Mouse (Mus musculus): ENCODE measurements around the gene Mettl7b.
"Not testable (repeated sequence)": the region's sequence is repeated elsewhere in the genome, so short reads cannot be mapped to it uniquely, and the experiment has no call there.

Gene Mettl7b

DNA sequence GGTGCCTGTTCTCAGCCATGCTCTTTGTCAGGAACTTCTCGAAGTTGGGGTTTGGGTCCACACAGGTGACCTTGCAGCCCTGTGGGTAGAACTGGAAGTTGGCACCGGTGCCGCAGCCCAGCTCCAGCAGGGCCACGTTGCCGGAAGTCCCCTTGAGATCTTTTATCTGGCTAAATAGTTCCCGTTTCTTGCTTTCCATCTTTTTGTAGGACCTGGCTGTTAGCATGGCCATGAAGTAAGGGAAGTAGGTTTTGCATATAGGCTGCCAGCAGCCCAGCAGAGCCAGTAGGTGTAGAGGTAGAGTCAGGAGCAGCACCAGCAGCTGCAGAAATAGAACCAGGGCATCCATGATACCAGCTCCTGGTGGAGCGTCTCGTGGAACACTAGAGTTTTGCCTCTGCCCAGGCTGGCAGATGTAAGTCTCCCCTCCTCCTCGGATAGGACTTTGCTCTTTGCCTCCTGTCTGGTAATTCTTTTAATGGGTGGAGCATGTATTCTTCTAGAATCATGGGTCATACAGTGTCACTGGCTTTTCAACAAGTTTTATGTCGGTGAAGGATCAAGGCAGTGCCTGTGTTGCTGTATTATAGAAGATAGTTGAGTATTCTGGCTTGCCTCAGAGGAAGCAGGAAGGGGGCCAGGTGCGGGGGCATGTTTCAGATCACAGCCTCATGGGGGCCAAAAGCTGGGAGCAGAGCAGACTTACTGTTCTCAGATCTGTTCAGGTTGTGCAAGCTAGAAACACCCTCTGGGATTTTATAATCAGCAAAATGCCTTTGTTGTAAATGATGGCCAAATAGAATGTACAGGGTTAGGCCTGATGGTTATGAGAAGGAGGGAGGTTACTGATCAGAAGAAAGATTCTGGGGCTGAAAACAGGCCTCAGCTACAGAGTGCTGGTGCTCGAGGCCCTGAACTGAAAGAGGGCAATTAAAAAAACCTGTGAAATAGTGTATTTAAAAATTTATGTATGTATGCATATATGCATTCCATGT is at the start of gene Mettl7b:
Mettl7b (minus strand) TSS at position 399 of the 995 bp plus-strand sequence.
- no peak for DNase-seq

DNA sequence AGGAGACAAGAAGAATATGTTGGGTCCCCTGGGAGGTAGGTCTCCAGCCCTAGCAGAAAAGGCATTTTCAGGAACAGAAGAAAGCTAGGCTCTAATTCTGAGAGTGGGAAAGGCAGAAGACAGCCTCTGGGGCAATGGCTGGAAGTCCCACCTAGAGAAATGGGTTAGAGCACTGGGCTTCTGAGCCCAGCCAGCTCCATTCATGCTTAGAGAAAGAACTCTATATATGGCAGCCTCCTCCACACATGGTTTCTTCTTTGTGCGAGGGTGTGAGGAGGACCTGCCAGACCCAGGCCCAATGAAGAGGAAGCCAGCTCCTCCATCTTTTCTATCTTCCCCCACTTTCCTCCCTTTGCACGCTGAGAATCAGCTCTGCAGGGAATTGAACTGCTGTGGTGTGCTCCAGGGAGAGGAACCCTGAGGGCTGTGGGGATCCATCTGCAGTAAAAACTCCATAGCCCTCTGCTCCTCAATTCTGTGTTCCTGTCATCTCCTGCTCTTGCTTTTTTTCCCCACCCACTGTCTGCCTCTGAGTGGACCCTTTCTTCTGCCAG is 49.6 kb upstream of the Mettl7b start, which contains the start of gene Olfr763:
Olfr763 (plus strand) TSS at position 504 of the 554 bp plus-strand sequence.
- no peak for DNase-seq

DNA sequence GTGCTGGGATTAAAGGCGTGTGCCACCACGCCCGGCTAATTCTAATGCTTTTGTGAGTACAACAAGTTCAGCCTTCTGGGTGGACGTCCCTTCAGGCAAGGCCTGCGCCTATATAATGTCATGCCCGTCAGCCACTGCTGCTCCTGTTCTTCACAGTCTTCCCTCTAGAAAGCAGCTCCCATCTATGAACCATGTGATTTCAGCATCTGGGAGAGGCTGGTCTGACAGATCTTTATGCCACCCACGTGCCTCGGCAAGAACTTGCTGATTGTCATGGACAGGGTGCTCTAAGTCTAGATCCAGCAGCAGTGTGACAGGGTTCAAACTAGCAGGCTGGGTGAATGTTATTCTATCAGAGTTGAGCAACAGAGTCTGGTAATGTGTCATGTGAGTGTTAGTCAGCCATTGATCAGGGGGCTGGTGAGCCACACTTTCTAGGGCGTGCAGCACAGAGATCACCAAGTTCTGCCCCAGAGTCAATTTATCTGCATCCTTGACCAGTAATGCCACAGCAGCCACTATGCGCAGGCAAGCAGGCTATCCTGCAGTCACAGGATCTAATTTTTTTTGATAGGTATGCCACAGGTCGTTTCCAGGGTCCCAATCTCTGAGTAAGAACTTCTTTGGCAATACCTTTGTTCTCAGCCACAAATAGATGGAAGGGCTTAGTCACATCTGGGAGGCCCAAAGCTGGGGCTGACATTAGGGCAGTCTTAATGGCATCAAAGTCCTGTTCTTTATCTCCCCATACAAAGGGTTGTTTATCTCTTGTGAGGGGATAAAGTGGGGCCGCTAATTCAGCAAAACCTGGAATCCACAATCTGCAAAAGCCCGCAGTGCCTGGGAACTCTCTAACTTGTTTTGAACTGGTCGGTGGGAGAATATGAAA is 43.5 kb upstream of the Mettl7b start:
- DNase-seq: no peak

DNA sequence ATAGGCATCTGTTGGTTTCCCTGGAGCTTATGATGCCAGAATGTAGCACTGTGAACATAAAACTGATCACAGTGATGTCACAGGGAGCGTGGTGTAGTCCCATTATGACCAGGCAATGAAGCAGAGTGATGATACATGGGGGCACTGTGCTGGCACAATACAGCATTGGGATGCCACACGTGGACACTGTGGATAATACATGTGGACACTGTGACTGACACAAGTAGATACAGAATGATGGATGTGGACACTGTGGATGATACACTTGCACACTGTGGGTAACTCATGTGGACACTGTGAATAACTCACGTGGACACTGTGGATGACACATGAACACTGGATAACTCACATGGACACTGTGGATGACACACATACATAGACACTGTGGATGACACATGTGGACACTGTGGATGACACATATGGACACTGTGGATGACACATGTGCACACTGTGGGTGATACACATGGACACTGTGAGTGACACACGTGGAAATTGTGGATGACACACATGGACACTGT is 35.8 kb upstream of the Mettl7b start:
- DNase-seq: no peak

DNA sequence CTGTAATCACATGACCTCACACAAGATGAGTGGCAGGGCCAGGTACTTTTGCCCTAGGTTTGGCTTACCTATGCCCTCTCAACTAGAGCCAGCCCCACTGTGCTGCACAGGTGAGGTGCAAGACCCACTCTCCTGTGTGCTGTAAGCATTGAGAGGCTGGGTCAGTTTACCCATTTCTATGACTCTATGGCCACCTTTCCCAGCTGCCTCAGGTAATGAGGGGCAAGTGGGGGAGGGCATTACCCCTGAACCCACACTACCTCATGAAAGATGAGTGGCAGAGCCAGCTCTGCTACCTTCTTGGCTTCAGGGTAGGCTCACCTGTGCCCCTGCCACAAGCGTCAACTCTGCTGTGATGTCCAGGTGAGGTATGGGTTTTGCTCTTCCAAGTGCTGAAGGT is 35.0 kb upstream of the Mettl7b start:
- no peak for DNase-seq

DNA sequence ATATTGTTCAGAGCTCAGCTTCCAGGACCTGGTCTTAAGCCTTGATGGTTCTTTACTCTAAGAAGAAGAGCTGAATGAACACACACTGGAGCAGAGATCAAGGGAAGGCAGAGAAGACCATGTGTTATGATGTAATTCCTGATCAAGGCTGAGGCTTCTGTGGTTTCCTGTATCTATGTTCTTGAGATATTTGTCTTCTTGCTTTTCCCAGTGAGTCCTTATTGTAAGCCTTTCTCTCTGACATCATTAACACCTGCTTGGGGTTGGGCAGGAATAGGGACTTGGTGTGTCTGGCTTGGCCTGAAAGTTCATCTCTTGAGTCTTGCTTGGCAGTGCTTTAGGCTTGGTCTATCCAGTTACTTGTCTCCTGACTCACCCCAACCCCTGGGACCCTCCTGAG is 30.2 kb upstream of the Mettl7b start:
- no peak for DNase-seq

DNA sequence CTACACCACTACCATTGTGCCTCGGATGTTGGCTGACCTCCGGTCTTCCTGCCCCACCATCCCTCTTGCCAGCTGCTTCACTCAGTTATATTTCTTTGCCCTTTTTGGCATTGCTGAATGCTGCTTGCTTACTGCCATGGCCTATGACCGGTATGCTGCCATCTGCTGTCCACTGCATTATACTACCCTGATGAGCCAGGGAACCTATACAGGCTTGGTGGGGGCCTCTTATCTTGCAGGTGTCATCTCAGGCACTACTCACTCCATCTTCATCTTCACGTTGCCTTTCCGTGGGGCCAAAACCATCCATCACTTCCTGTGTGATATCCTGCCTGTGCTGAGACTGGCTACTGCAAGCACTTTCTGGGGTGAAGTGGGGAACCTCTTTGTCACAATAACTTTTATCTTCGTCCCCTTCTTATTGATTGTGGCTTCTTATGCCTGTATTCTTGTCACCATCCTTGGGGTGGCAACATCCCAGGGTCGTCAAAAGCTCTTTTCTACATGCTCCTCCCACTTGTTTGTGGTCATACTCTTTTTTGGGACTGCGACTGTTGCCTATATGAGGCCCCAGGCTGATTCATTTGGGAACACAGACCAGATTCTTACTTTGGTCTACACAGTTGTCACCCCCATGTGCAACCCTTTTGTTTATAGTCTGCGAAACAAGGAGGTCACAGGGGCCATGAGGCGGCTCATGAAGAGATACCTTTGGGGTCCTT is 29.5 kb upstream of the Mettl7b start:
- not testable (repeated sequence) for DNase-seq

DNA sequence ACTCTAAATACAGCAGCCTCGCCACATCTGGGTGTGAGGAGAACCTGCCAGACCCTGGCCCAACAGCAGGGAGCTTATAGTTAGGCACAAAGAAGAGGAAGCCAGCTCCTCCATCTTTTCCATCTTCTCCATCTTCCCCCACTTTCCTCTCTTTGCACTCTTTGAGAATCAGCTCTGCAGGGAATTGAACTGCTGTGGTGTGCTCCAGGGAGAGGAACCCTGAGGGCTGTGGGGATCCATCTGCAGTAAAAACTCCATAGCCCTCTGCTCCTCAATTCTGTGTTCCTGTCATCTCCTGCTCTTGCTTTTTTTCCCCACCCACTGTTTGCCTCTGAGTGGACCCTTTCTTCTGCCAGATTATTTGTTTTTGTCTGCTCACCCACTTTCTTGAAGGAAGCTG is 28.3 kb upstream of the Mettl7b start, which contains the start of gene Olfr9:
Olfr9 (plus strand) TSS at position 301 of the 400 bp plus-strand sequence.
- DNase-seq: not testable (repeated sequence)

DNA sequence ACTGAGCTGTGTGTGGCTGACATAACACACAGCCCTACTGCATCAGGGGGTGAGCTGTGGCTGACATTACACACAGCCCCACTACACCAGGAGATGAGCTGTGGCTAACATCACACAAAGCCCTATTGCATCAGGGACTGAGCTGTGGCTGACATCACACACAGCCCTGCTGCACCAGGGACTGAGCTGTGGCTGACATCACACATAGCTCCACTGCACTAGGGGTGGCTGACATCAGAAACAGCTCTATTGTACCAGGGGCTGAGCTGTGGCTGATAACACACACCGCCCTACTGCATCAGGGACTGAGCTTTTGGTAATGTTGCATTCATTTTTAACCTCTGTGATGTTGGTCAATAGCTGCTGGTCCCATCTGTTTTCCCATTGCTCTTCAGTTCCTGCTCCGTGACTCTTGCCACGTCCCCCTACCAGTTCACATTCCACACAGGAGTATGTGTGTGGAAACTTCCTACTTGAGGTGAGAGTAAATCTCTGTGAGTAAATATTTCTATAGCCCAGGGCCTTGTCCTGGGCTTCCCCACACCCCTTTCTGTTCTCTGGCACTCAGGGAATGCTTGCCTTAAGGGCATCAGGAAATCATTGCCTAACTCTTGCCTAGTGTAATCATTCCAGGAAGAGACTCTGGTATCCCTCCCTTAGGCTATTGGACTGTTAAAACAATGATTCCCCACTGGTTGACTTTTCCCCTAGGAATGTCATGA is 20.0 kb upstream of the Mettl7b start:
- no peak for DNase-seq

DNA sequence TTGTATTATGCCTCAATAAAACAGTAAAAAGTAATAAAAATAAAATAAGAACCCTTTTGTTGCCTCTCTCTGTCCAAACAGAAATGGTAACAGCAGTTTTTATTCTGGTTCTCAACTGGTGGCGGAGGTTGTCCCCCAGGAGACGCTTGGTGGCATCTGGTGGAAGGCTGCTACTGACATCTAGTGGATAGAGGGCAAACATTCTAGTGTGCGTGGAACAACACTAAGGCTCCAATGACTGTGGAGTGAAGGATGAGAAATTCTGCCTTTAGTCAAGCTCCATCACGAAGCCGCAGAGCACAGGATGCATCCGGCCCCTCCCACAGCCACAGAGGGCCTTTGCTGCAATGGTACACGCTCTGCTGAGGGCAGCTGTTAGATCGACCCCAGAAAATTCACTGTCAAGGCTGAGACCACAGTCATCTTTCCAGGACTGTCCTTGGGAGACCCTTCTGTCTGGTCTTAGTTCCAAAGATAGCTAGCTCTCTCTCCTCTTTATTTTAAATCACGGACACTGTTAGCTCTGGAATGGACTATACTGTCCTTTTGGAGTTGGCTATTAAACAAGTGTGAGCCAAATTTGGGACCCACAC is 16.8 kb upstream of the Mettl7b start:
- DNase-seq: peak in 1 of 2 experiments; percentile 4

DNA sequence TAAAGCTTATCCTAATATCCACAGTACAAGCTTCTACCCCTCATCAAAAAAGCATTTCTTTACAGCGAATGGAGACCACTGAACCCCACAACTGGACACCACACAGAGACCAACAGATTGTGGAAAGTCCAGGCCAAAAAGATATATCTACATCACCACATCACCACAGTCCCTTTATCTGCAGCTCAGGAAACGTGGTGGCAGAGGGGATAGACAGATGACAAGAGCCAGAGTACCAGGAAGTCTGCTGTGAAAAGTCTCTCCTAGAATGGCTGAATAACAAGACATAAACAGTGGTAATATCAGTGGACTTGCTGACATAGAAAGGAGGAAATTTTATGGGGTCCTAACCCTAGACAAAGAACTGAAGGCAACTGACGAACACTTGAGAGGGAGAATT is 15.6 kb upstream of the Mettl7b start:
- no peak for DNase-seq

DNA sequence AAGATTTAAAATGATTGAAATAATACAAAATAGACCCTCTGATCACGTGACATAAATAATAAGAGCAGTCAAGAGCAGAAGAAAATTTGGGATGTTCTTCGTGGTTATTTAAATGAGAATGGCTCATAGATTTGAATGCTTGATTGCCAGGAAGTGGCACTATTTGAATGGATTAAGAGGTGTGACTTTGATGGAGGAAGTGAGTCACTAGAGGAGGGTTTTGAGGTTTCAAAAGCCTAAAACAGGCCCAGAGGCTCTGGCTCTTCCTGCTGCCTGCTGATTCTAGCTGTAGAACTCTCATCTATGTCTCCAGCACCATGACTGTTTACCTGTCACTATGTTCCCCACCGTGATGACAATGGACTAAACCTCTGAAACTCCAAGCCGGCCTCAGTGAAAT is 12.1 kb upstream of the Mettl7b start:
- DNase-seq: no peak

DNA sequence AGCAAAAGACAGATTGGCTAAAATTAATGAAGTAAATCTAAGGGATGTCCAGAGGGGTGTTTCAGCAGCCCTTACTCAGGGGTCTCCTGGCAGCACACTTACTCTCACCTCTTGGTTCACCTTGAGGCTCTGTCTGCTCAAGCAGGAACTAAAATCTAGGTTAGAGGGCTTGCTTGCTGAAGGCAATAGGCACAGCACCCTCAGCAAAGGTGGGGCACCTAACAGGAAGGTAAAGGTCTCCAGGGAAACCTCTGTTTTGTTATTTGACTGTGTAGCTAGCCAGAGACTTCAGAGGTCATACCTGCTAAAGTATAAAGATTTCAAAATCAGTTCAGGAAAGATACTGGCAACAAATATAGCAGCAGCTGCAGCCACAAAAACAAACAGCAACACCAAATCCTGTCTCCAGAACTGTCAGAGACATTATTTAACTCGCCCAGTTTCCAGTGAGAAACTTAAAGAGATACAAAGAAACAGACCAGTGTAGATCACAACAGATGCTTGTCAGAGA is 10.0 kb upstream of the Mettl7b start:
- no peak for DNase-seq

DNA sequence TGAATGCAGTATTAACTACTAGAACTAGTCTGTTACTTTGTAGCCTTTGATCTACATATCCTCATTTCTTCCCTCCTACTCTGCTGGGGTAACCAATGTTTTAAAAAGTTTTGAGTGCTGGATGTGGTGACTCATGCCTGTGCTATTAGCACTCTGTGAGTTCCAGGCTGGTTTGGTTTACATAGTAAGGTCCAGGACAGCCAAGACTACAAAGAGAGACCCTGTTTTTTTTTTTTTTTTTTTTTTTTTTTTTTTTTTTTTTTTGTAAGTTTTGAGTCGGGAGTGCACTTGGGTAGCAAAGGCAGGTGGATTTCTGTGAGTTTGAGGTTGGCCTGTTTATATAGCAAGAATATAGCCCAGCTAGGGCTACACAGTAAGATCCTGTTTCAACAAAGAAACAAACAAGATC is 7.6 kb upstream of the Mettl7b start:
- DNase-seq: no peak

DNA sequence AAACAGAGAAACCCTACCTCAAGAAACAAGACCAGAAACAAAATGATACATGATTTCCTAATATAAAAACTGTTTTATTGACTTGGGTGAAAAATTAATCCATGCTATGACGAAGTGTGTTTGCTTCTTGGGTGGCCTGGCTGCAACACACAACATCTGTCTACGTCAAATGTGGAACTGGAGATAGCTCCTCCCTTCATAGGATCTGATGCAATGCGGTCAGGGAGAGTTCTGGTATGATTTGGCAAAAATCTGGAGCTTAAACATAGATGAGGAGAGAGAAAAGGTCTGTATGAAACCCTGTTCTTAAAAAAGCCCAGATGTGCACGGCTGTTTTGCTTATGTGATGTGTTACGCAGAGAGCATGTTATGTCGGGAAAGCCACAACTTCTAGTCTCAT is 5.1 kb upstream of the Mettl7b start:
- DNase-seq: no peak

DNA sequence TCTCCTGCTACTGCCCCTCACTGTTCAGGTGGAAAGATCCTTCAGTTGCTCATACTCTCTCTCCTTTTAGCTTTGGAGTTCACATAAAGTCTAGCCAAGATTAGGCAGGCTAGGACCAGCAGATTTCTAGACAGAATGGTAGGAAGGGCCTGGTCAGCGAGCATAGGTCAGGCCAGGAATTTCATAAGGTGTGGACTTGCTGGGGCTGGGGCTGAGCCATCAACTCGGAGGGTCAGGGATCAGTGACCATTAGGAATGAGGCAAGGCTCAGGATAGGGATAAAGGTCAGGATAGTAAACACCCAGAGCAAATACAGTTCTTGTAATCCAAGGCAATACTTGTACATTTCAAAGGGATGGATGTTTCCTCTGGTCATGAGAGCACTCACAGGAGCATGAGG is 4.2 kb upstream of the Mettl7b start:
- no peak for DNase-seq

DNA sequence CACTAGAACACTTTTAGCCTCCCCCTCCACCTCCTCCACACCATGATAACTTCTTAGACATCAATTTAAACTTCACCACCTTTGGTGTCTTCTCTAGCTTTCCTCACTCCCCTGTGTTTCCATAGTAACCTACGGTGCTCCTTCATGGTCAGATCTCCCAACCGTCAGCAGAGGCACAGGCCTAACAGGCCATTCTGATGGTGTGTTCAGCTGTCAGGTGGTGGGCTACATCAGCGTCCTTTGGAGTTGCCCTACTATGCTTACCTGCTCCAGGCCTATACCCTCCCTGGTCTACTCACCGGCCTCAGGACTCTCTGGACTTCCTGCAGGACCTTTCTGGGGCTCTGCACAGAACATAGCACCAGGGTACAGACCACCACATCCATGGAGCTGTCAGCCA is 646 bp downstream of the Mettl7b start:
- no peak for DNase-seq

DNA sequence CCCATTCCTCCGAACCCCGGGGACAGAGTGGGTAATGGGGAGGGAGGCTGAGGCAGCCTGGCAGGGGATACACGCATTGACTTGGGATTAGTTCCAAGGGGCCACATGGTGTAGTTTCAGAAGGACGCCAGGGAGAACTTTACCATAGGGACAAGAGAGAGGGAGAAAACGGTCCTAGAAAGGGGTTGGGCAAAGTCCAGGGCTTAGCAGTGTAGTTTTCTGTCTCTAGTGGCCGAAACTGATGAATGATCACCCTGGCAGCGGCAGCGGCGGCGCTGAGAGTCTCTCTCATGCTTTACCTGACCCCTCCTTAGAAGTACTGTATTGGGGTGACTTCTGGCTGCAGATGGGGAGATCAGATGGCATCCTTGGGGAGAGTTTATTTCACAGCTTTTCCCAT is 2.4 kb downstream of the Mettl7b start:
- no peak for DNase-seq

DNA sequence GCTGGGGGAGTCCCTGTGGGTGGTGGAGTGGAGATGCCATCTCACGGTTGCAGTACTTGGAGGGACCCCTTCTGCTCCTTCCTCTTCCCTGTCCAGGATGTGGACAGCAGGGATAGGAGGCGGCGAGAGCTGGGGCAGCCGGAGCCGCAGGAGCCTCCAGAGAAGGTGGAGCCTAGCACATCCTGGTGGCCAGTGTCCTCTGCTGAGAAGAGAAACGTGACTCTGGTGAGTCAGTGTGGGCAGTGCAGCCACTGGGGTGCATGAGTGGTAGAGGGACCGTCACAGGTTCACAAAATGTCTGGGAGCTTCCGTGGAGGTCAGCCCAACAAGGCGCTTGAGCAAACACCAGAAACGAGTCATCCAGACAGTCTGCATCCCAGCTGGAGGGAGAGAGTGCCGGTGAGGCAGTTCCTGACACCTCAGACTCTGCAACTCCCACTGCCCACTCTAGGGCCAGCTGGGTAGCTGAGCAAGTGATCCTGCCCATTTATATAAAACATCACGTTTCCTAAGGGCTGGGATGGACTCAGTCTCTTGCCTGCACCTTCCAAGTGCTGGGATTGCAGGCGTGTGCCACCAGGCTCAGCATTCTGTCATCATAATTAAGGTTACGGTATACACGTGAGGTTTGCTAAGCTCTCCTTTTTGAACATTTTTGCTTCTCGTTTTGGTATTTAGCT is 10.4 kb downstream of the Mettl7b start:
- DNase-seq: no peak

DNA sequence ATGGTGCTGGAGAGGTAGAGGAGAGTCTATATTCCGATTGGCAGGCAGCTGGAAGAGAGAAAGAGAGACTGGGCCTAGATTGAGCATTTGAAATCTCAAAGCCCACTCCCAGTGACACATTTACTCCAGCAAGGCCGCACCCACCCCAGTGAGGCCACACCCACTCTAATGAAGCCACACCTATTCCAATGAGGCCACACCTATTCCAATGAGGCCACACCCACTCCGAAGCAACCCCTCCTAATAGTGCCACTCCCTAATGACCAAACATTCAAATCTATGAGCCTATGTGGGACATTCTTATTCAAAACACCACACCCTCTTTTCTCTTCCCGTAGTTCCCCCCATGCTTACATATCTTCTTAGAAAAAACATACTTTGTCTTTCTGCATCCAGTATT is 13.3 kb downstream of the Mettl7b start:
- DNase-seq: no peak
